Mouse (Mus musculus) cerebellum, postnatal 25 days (tissue): ENCODE results near the gene Utp18.
"Not testable (repeated sequence)": the region's sequence is repeated elsewhere in the genome, so short reads cannot be mapped to it uniquely, and the experiment has no call there.

Source experiments
- DNase-seq, 2 experiments: peaks; one replicate each; pipeline ENCODE4 v3.0.0; 2021; ENCODE audit warnings: mixed read lengths in 2 of 2

Utp18 gene

DNA sequence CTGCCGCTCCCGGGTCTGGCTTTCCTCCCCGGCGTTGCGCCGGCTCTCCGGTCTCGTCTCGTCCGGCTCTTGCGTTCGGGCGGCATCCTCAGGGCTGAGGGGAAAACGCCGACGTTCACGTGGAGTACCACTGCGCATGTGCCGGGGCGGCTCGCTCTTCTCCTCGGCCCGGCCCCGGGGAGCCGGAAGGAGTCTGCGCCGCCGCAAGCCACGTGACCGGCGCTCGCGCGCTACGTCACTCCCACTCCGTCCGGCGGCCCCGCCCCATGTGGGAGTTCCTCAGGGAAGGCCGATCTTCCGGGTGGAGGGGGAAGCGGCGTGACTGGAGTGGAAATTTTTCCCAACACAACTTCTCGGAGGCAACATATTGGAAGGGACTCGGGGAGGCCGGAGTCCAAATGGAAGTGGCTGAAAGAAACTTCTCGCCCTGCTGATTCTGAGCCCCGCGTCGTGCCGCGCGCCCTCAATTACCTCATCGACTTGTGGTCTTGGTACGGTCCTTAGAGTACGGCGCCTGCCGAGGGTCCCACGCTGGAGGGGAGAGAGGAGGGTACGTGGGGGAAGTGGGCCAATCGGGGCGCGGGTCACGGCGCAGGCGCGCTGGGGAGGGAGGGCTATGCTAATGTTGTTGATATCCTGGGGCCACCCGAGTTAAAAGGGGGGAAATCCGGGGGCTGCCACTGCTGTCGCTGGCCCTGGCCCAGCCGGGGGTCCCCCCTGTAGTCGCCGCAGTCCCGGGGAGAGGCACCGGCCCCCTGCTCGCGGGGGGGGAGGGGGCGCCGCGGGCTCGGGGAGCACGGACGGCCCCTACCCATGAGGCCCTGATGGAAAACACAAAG lies at the start of gene Utp18, which contains the start of gene Mbtd1:
Gene Utp18, minus strand, starts transcription at position 195 of the 839 bp plus-strand sequence.
Gene Mbtd1, plus strand, starts transcription at position 281 of the 839 bp plus-strand sequence.
- DNase-seq, result peak; percentile 99 to 100

DNA sequence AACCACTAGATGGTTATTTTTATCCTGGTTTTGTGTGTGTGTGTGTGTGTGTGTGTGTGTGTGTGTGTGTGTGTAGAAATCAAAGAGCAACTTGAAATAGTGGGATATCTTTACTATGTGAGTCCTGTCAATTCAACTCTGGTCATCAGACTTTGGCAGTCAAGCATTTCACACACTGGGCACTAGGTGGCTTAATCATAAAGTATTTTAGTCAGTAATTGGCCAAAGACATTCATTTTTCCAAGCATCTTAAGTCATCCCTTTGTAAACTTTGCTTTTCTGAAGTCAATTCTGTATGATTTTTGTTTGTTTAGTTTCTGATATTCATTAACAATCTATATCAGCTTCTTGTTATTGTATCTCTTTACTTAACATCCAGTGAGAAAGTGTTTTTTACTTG lies 43.5 kb upstream of the Utp18 start:
- no peak for DNase-seq

DNA sequence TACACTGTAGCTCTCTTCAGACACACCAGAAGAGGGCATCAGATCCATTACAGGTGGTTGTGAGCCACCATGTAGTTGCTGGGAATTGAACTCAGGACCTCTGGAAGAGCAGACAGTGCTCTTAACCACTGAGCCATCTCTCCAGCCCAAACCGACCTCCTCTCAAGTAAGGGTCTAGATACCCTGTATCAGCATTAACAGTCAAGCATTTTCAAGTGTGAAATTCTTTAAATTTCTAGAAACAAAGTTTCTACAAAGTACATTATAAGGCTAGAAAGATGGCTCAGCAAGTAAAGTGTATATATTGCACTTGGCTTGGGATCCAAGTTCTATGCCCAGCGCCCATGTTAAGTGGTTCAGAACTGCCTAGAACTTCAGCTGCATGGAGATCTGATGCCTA lies 29.5 kb upstream of the Utp18 start:
- not testable (repeated sequence) for DNase-seq

DNA sequence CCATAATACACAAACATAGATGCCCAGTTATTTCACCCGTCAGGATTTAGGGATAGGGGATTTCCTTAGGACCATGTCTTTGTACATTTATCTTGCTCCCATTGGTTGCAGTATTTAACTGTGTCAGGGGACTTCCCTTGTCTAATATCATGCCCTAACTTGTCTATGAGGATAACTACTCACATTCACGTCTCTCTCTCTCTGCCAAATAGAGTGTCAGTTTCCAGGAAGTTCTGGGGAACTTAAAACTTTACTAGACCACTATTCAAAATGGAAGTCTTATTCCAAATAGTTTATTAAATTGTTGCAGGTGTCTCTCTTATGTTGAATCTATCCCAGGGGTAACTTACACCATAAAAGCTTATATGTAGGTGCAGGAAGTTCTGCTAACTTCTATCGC lies 26.0 kb upstream of the Utp18 start:
- no peak for DNase-seq

DNA sequence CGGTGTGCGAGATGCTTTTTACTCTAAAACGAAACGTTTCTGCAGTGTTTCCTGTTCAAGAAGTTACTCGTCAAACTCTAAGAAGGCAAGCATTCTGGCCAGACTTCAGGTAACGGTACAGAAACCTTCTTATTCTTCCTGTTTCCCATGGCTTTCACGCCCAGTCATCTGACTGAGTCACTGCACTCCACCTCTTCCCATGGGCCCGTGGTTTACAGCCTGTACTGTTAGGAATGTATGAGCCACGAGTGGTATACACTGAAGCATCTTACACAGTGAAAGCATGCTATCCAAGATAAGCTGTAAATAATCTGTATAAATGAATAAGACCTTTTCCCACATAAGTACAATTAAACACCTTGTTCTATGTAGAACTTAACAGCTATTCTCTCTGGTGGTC lies 23.3 kb upstream of the Utp18 start:
- DNase-seq, result no peak

DNA sequence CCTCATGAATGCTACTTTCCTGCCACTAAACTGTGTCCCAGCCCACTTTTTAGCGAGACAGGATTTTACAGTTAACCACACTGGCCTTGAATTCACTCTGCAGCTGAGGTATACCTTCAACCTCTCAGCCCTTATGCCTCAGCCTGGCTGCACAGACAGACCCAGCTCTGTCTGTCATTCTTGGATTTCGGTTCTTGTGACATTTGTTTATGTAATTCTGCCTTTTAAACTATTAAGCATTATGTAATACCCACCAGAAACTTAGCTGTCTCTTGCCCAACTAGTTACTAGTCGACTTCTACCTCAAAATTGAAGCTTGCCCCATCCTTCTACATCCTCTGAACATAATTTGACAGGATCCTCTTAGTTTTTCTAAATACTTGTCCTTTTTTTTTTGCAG lies 22.3 kb upstream of the Utp18 start:
- DNase-seq, result no peak

DNA sequence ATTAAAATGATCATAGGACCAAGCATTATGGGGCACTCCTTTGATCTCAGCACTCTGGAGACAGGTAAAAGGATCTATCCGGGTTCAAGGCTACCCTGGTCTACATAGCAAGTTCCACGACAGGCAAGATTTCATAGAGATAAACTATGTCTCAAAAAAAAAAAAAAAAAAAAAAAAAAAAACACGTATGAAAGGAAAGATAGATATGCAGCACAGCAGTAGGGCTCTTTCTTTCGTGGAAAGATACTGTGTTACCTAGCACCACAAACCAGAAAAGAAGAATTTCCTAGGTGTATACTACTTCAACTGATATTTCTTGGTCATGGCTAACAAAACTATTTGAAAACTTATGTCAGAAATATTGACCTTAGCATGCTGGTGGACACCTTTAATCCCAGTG lies 21.3 kb upstream of the Utp18 start:
- DNase-seq, result no peak

DNA sequence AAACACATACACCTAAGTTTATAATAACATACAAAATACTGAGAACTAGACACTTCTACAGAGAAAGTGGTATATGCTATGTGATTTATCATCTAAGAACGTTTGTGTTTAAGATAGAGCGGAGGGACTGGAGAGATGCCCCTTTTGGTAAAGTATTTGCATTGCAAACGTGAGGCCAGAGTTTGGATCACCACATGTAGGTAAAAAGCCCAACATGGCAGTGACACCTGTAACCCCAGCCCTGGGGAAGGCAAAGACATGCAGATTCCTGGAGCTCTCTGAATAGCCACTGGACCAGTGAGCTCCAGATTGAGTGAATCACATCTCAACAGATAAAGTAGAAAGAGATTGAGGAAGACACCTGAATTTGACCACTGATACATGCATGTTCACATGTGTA lies 12.2 kb upstream of the Utp18 start:
- no peak for DNase-seq

DNA sequence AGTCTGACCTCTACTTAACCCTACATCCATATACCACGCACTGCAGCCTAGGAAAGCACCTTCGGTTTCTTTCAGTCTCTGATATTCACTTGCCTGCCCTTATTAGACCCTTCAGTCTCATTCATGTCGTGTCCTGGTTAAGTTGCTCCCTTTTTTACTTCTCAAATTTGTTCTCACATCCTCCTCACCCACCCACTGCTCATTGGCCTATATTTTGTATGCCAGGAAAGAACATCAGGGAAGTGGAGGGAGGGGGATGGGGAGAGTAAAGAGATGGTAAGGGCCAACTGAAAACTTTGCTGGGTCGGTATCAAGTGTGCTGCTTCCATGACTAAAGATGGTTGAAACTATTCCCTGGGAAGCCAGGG lies 1.5 kb upstream of the Utp18 start:
- no peak for DNase-seq

DNA sequence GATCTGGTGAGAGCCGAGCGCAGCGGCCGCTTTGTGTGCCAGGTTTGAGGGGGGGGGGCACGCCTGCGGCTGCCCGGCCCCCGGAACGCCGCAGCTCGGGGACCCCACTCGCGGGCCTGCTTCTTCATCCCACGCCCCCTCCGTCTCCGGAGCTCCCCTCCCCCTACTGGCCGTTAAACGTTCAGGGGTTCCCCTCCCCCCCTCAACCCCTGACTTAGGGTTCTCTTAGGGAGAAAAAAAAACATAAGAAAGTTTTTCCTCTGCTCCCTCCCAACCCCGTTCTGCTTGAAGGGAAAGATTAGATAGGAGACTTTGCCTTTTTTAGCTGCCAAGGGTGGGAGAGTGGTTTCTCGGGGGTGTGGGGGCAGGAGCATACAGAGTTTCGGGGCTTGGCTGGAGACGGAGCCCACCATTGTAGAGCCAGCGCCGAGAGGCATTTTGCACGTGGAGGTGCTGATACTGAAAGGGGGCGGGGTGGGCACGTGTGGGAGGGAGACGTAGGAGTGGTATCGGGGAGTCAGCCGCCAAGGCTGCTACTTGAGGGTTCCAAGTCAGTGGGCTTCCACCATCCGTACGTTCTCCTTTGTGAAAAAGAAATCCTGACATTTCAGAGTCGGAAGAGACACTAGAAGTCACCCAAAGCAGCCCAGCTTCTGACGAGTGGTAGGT lies 979 bp upstream of the Utp18 start:
- peak; percentile 18 to 52 for DNase-seq

DNA sequence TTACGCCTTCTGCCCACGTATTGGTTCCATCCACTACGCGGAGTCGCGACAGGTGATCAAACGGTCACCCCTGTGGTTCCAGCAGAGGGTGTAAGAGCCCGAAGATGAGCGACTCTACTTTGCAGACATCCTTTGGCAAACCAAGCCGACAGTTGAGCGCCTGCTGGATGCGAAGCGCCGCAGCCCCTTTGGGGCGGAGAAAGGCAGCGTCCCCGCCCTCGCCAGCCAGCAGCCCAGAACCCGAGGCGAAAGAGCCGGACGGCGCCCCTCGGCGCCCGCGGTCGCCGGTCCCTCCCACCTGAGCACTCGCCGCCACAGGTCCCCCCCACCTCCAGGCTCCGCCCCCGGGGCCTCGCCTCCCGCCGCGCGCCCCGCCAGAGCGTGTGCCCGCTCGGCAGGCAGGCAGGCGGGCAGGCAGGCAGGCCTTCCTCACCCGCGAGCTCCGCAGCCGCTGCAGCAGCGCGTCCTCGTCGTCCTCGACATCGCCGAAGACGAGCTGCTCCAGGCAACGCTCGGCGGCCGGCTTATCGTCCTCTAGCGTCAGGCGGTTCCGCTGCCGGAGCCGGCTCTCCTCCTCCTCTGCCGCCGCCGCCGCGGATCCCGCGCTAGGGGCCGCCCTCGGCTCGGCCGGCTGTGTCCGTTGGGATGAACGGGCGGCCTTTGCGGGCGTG lies 530 bp downstream of the Utp18 start:
- DNase-seq, result peak; percentile 75 to 82

DNA sequence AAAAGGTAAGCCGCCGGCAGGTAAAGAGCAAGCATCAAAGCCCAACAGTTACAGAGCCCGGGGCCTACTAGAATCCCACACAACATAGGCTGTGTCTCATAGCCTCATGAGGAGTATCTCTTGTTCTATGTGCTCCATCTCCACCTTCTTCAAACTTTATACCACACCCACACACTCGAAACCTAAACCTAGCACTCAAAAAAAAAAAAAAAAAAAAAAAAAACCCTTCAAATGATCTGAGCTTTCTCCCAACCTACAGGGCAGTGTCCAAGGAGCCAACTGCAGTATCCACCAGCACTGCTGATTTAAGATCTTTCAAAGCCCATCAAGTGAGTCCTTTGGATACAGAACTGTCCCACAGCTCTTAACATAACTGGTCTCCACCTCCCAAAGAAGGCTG lies 1.5 kb downstream of the Utp18 start:
- DNase-seq, result no peak

DNA sequence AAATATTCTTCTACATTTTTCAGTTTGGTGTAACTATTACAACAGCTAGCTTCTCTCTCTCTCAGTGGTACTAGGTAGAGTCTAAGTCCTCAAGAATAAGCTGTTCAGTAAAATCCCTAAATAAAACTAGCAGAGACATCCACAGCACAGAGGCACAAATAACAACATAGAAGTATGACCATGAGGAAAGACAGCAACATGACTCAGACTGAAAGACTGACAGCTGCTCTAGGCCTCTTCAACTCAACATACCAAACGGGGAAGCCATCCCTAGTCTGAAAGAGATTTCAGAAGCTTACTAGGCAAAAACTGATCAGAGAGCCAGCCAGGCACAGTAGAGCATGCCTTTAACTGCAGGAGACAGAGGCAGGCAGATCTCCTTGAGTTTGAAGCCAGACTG lies 22.9 kb downstream of the Utp18 start:
- no peak for DNase-seq

DNA sequence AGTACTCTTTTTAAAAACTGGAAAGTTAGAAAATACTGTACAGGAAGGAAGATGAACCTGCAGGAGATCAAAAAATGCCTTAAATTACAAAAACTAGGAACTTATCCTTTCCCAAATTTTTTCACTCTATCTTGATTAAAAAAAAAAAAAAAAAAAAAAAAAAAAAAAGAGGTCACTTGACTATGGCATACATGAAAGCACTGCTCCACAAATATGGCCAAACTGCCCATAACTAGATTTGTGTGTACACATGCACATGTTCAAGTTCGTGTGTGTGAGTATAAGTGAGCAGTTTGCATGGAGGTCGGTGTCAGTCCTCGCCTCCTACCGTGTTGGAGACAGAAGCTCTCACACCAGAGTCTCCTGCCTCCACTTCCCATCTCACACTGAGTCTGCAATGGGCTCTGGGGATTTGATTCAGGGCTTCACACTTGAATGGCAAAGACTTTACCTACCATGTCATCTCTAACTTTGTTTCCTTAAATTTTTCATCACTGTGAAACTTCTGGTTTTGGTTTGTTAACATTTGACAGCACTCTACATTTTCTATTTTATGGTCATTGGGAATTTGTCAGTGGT lies 23.4 kb downstream of the Utp18 start:
- DNase-seq, result no peak

DNA sequence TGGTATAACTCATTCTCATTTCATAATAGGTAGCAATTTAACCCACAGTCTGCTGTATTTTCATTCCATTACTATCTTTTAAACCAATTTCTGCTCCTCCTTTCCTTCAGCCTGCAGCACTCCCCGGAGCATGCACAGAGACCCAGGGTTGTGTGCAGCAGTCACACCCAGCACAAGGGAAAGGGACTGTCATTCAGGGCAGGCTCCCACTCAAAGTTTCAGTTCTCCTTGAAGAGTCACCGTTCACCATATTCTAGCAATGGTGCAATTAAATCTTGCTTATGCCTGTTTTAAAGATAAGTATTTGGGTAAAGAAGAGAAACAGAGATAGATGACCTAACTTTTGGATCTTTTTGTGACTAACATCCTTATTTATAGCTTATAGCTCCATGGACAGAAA lies 24.4 kb downstream of the Utp18 start:
- no peak for DNase-seq

DNA sequence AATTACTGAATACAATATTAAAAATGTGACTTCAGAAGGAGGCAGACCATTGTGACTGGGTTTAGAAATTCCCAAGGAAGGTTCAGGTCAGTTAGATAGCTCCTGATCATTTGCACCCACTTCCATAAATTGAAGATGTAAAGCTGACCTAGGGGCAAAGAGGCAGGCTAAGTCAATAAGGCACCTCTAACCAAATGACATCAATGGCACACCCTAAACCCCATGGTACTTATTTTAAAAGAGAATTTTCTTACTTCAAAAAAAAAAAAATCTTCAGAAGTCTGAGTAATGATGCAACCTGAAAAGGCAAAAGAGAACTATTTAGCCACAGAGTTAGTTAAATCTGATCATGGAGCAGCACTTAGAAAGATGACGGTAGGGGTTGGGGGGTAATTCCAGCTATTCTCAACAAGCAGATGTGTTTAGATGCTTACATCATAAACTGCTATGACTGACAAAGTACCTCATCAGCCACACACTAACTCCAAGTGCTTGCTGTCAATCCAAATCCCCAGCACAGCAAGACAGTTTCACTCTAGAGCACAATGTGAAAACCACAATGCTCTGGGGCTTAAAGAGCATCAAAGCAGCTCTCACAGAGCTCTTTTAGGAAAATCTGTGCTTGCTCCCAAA lies 24.9 kb downstream of the Utp18 start:
- no peak for DNase-seq

DNA sequence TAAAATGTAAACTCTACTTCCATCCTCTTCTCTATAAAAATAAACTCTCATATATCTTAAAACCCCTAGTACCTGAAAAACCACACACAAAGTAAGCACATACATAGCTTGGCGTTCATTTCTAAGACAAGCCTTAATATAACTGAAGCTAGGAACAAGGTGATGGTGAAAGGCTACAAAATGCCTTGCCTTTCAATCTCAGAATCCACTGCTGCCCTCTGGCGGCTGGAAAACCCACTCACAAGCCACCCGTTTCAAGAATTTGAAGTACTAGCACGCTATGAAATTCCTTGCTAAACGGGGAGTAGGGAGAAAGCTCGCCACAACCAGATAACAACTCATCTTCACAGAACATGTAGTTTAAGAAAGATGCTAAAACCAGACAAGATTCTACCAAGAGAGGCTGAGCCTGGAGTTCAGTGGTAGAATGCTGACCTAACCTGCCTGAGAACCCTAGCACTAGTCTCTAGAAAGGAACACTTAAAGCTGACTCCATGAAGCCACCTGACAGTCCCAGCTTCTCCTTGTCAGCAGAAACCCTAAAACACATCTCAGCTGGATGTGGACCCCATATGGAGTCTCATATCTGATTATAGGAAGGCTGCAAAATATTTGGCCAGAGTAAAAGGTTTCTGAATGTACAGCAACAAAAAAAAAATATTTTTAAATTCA lies 29.1 kb downstream of the Utp18 start:
- peak; percentile 90 to 94 for DNase-seq

DNA sequence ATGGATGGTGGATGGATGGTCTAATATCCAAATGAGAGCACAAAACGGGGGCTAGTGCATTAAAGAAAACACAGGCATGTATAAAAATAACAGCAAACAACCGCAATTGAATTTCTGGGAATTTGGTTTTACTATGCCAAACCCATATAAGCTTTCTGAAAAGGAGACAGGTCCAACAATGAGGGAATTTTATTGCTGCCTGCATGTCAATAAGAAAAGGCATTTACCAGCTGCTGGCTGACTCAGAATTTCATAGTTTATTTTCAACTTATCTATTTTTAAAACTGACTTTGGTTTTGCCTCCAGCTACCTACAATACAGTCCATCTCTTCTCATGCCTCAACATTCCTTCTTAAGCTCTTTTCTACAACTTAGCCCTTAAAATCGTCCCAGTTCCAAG lies 33.0 kb downstream of the Utp18 start:
- DNase-seq, result no peak

DNA sequence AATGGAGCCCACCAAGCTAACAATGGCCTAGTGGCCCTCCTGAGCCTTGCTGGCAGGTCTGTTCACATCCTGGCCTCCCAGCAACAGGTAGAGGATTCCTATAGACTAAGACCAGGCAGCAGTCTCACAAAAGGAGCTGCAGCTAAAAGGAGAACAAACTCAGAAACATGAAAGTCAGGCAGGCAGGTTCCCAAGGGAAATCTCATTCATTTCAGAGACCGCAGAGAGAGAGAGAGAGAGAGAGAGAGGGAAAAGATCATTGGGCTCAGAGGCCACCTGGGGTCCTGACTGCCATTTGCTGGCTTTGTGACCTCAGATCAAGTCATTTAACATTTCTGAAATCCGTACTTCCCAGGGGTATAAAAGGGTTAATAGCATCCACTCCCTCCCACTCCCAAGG lies 38.2 kb downstream of the Utp18 start:
- no peak for DNase-seq

DNA sequence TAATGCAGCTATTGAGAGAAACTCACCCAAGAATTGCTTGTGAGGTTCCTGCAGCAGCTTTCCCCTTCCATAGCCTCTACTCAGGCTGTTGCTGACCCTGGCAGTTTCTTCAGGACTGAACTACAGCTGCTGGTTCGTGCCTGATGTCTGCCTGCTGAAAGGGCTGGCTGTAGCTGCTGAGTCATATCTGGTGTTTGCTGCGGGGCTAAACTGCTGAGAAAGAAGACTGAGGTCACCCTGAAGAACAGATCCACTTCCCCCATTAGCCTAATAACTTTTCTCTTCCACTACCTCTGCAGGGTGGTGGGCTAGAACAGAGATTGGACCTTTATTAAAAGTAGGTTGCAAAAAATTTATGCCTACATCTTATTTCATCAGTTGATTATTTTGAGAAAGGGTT lies 49.8 kb downstream of the Utp18 start:
- no peak for DNase-seq

DNA sequence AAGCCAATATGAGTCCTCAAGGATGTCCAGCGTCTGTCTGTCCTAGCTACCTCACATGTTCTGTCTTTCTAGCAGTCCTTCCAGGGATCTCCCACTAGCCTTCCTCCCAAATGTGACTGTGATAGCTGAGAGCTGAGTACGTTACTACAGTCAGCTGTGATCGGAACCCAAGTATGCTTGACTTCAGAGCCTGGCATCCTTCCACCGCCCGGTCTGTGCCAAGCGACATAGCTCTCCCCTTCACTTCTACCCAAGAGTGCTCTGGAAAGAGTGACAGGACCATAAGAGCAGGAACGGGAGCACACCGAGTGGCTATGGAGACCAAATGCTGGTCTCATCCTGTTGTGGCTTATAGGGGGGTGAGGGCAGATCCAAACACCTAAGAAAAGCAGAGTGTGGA lies 55.6 kb downstream of the Utp18 start:
- no peak for DNase-seq

DNA sequence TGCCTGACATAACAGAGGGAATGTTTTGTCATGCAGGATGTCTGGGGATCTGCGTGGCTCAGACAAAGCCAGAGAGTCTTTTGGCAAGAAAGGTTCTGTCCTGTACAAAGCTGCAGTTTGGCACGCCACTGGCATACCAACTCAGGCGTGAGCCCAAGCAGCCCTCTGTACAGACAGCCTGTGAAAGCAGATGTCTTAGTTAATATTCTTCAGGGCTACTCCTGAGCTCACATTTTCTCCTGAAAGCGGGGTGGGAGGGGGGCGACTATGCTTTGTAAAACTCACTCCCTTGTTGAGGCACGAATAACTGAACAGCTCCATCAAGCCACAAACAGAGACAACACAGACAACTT lies 56.3 kb downstream of the Utp18 start:
- DNase-seq, result peak in 1 of 2 experiments; percentile 43
